Mouse (Mus musculus): Measurements from ENCODE around the gene Etv6.

GRCm38 (mm10) chr6:134067536-134067935, 32.0 kb downstream of the Etv6 start:
- TF ChIP-seq CTCF (IDR thresholded peaks at IDR 0.05; ENCODE audit: low read depth) (no peak), EP300 (IDR thresholded peaks at IDR 0.05; ENCODE audit: low read depth) (no peak)

Measured in heart, postnatal 0 days (tissue).